ENCODE assay signal across 28 mouse cellular contexts in genomic region chr11:85545602-85546001, GRCm38 (mm10).
"Had no signal": no experiment of that assay in that cellular context is flagged by ENCODE, and none has a peak within 500 bp of the region (broad histone marks: within the 10 kb centered on the region; RNA-seq: fewer than 3 reads in every experiment).

No protein-coding gene starts in this region.

- H3K4me2 ChIP-seq: heart, embryonic 12.5 days; hindbrain, embryonic 12.5 days; hindbrain, embryonic 14.5 days; kidney, embryonic 15.5 days; limb, embryonic 12.5 days; liver, embryonic 11.5 days; liver, embryonic 13.5 days; liver, embryonic 15.5 days had no signal

- H3K9me3 ChIP-seq: heart, embryonic 10.5 days; heart, embryonic 12.5 days; hindbrain, embryonic 10.5 days; hindbrain, embryonic 12.5 days; kidney, embryonic 15.5 days; limb, embryonic 10.5 days; limb, embryonic 12.5 days; liver, embryonic 13.5 days; liver, embryonic 15.5 days had no signal

- H3K9ac ChIP-seq: heart, embryonic 12.5 days; hindbrain, embryonic 12.5 days; hindbrain, embryonic 14.5 days; kidney, embryonic 15.5 days; limb, embryonic 12.5 days; liver, embryonic 13.5 days; liver, embryonic 15.5 days; liver, postnatal 0 days had no signal

- DNase-seq: gastrocnemius, postnatal 14 days; gastrocnemius, postnatal 36 days; heart, adult 2 months; heart, postnatal 10 days; heart, postnatal 4 days; kidney, adult 11 months; kidney, adult 2 months; kidney, adult 9 months; kidney, postnatal 10 days; kidney, postnatal 25 days; layer of hippocampus, adult 9-11 months; layer of hippocampus, postnatal 36 days; liver; liver, embryonic 13.5 days; liver, postnatal 0 days had no signal

- H3K27ac ChIP-seq: heart, adult 2 months; heart, embryonic 10.5 days; hindbrain, embryonic 10.5 days; hindbrain, embryonic 12.5 days; hindbrain, embryonic 14.5 days; kidney, embryonic 15.5 days; left cerebral cortex, adult 2 months; limb, embryonic 10.5 days; limb, embryonic 12.5 days; liver, embryonic 13.5 days; liver, embryonic 15.5 days had no signal

- H3K27me3 ChIP-seq: heart, embryonic 12.5 days; hindbrain, embryonic 12.5 days; kidney, embryonic 15.5 days; limb, embryonic 12.5 days; liver, embryonic 13.5 days; liver, embryonic 15.5 days had no signal

- H3K36me3 ChIP-seq: heart, embryonic 10.5 days; heart, embryonic 12.5 days; hindbrain, embryonic 10.5 days; hindbrain, embryonic 12.5 days; kidney, embryonic 15.5 days; limb, embryonic 10.5 days; limb, embryonic 12.5 days; liver, embryonic 13.5 days; liver, embryonic 15.5 days had no signal

- H3K4me1 ChIP-seq: hindbrain, embryonic 10.5 days; hindbrain, embryonic 12.5 days; kidney, embryonic 15.5 days; liver, embryonic 13.5 days; liver, embryonic 15.5 days had no signal

- H3K4me3 ChIP-seq: heart, adult 2 months; heart, embryonic 10.5 days; heart, embryonic 12.5 days; hindbrain, embryonic 10.5 days; hindbrain, embryonic 12.5 days; kidney, embryonic 15.5 days; left cerebral cortex, adult 2 months; limb, embryonic 10.5 days; limb, embryonic 12.5 days; liver, embryonic 13.5 days; liver, embryonic 15.5 days had no signal

- ATAC-seq: hindbrain, embryonic 16.5 days; intestine, embryonic 16.5 days; liver, postnatal 0 days had no signal
